Mouse (Mus musculus) left cerebral cortex, adult 6 months (tissue): ENCODE measurements around the gene Arih1. TPM values are rescaled to one million over a fixed set of nuclear protein-coding genes. Genes with fewer than 3 reads are reported as not detected.

Source experiments
- long read RNA-seq, 2 experiments: library from polyadenylated mRNA; unstranded; transcript quantifications; one replicate each; pipeline ENCODE4 v2.0.0; 2019 to 2020
- polyA plus RNA-seq: library from polyadenylated mRNA; unstranded; fragments of <200 nt; fragmentation: Nextera tagmentation; gene quantifications from 2 replicates; pipeline ENCODE4 v1.2.3, GENCODE M21; 2021

Arih1 gene
- polyA plus RNA-seq: 7.6 and 8.6 TPM in 2 replicates
- long read RNA-seq, experiment 1, full-length matches to known transcripts: 1 of 18 reads
- long read RNA-seq, experiment 1, partial matches to known transcripts: 5 of 18 reads
- long read RNA-seq, experiment 1, other reads (novel, unspliced or antisense): 12 of 18 reads
- long read RNA-seq, experiment 2, partial matches to known transcripts: 4 of 12 reads
- long read RNA-seq, experiment 2, other reads (novel, unspliced or antisense): 8 of 12 reads

DNA sequence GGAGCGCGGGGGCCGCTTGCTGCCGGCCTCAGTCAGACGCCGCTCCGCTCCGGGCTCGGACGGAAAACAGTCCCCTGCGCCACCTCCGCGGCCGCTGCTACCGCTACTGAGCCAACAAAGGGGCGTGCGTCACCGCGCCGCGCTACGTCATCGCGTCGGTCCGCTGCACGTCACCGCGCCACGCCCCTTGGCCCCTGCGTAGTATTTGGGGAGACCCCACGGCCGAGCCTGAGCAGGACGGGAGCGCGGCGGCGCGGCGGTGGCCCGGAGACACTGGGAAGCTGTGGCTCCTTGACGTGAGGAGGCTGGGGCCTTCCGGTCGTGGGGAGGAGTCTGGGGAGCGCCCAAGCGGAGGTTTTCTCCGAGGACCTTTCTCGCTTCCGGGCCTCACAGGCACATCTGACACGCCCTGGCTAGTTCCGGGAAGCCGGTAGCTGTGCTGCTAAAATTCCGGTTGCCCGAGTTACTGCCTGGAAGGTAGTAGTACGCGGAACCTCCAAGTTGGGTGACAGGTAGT, at the start of gene Arih1:
Gene Arih1 (minus strand): TSS at position 70 of the 517 bp plus-strand sequence.

DNA sequence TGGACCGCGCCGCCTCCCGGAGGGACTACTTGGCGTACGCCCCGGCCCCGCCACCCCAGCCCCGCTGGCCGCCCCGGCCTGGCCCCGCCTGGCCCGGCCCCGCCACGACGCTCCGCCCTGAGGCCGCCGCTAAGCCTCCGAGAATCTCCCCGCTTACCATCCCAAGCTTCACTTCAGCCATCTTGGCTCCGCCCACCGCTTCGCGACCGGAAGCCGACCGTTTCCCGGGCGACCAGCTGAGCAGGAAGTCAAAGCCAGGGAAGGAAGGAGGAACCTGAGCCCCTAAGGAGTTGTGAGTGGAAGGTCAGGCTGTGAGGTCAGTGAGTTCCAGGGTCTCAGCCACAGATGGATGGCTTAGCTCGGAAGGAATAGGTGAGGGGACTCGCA, 133.2 kb downstream of the Arih1 start, which contains the start of gene Bbs4:
Gene Bbs4 (minus strand): TSS at position 256 of the 387 bp plus-strand sequence.

Other genes with a start within 250 kb of the Arih1 start
- 10.7 and 11.7 TPM in 2 replicates for gene Adpgk, start 195.1 kb downstream of the Arih1 start, polyA plus RNA-seq
- 46.6 and 74.9 TPM in 2 replicates for gene Bbs4, start 133.1 kb downstream of the Arih1 start, polyA plus RNA-seq
- 46.4 and 61.8 TPM in 2 replicates for gene Hexa, start 52.9 kb upstream of the Arih1 start, polyA plus RNA-seq
- gene Tmem202, start 53.2 kb upstream of the Arih1 start, polyA plus RNA-seq: 5.3 and 5.5 TPM in 2 replicates
- gene Celf6, start 91.3 kb upstream of the Arih1 start, polyA plus RNA-seq: 6.7 and 8.7 TPM in 2 replicates
- gene Parp6, start 130.7 kb upstream of the Arih1 start, polyA plus RNA-seq: 45.1 and 97.6 TPM in 2 replicates
- 1,112 and 1,113 TPM in 2 replicates for gene Pkm, start 169.8 kb upstream of the Arih1 start, polyA plus RNA-seq
- gene Gramd2, start 193.5 kb upstream of the Arih1 start, polyA plus RNA-seq: 6.7 and 7.4 TPM in 2 replicates